ENCODE assay signal across 8 mouse cellular contexts in the genomic region with DNA sequence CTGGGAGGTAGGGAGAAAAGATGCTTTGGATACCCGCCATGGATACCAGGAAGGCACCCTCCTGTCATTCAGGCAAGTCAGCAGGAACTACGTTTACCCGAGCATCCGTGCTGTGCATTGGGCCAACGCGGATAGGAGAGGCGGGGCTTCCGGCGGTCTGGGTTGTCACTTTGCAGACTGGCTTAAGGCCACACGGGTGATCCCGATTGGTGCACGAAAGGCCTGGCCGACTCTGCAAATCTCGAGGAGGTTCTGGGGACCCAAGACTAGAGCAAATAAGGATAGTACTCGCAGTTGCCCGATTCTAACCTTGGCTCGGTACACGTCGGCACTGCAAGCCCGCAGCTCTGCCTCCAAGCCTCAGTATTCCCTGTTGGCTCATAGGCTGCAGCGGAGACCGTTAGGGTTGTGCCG. TPM values are rescaled to one million over a fixed set of nuclear protein-coding genes. Genes with fewer than 3 reads are reported as not detected.
DNase-seq lines count a peak whose midpoint lies in the region; ATAC-seq and TF ChIP-seq lines count a peak whose summit lies in the region.

A gene (plus strand): TSS at position 161 of the 414 bp plus-strand sequence.

- ATAC-seq in cerebellum, adult (ENCODE audit: insufficient number of reproducible peaks, low FRiP score, low TSS enrichment), result peak; percentile 87
- peak; percentile 95 for ATAC-seq in forebrain, embryonic 12.5 days (ENCODE audit: low FRiP score)
- peak; percentile 90 for ATAC-seq in heart, embryonic 16.5 days (replicated peaks; ENCODE audit: extremely low read depth, insufficient read depth, low FRiP score)
- peak; percentile 91 for ATAC-seq in liver, embryonic 15.5 days (ENCODE audit: insufficient read depth)
- ATAC-seq in neural tube, embryonic 11.5 days (ENCODE audit: insufficient read depth, low FRiP score, low TSS enrichment), result peak; percentile 94
- peak; percentile 90 for ATAC-seq in stomach, postnatal 0 days (ENCODE audit: low FRiP score, low TSS enrichment)

- DNase-seq in ES-CJ7 (ENCODE audit: low read depth, low spot score), result peak; percentile 90
- peak; percentile 95 to 96 for DNase-seq in kidney, postnatal 36 days
- peak; percentile 85 for DNase-seq in neural tube, embryonic 11.5 days (ENCODE audit: low spot score)
- peak; percentile 89 for DNase-seq in stomach, postnatal 0 days (ENCODE audit: low spot score)

- WGBS in forebrain, embryonic 12.5 days, result under 1% methylated on average over 23 of the region's 23 CpGs
- under 1% methylated on average over 23 of the region's 23 CpGs for WGBS in heart, embryonic 16.5 days
- under 1% methylated on average over 23 of the region's 23 CpGs for WGBS in liver, embryonic 15.5 days (ENCODE audit: insufficient replicate concordance)
- under 1% methylated on average over 23 of the region's 23 CpGs for WGBS in neural tube, embryonic 11.5 days
- under 1% methylated on average over 23 of the region's 23 CpGs for WGBS in stomach, postnatal 0 days

- no peak for TF ChIP-seq EP300 in stomach, postnatal 0 days (optimal IDR thresholded peaks at IDR 0.05)

- H3K36me3 ChIP-seq in forebrain, embryonic 12.5 days (replicated peaks), result peaks cover 22% of the 10 kb centered on the region
- peaks cover 16% of the 10 kb centered on the region for H3K36me3 ChIP-seq in heart, embryonic 16.5 days (ENCODE audit: control insufficient read depth, insufficient read depth)
- peaks cover 22% of the 10 kb centered on the region for H3K36me3 ChIP-seq in liver, embryonic 15.5 days (replicated peaks)
- H3K36me3 ChIP-seq in neural tube, embryonic 11.5 days (ENCODE audit: control insufficient read depth, insufficient read depth, low read length), result peaks cover 1% of the 10 kb centered on the region
- peaks cover 15% of the 10 kb centered on the region for H3K36me3 ChIP-seq in stomach, postnatal 0 days (ENCODE audit: control insufficient read depth, insufficient read depth, low read length)

- peak within 1 kb of the TSS; percentile 92 for H3K9ac ChIP-seq in forebrain, embryonic 12.5 days
- peak within 1 kb of the TSS; percentile 92 for H3K9ac ChIP-seq in heart, embryonic 16.5 days (ENCODE audit: low read length)
- H3K9ac ChIP-seq in liver, embryonic 15.5 days, result peak within 1 kb of the TSS; percentile 78
- peak within 1 kb of the TSS; percentile 79 for H3K9ac ChIP-seq in neural tube, embryonic 11.5 days (ENCODE audit: low read length)
- H3K9ac ChIP-seq in stomach, postnatal 0 days (ENCODE audit: low read length), result peak within 1 kb of the TSS; percentile 84

- no peaks in the 10 kb centered on the region for H3K9me3 ChIP-seq in forebrain, embryonic 12.5 days
- no peaks in the 10 kb centered on the region for H3K9me3 ChIP-seq in heart, embryonic 16.5 days (replicated peaks; ENCODE audit: control insufficient read depth, low read length)
- no peaks in the 10 kb centered on the region for H3K9me3 ChIP-seq in liver, embryonic 15.5 days (replicated peaks)
- H3K9me3 ChIP-seq in neural tube, embryonic 11.5 days (ENCODE audit: control insufficient read depth, low read length), result no peaks in the 10 kb centered on the region
- no peaks in the 10 kb centered on the region for H3K9me3 ChIP-seq in stomach, postnatal 0 days (ENCODE audit: control insufficient read depth, low read length)

- H3K27me3 ChIP-seq in forebrain, embryonic 12.5 days, result no peaks in the 10 kb centered on the region
- H3K27me3 ChIP-seq in heart, embryonic 16.5 days (ENCODE audit: control insufficient read depth, insufficient read depth, low read length), result no peaks in the 10 kb centered on the region
- no peaks in the 10 kb centered on the region for H3K27me3 ChIP-seq in liver, embryonic 15.5 days
- no peaks in the 10 kb centered on the region for H3K27me3 ChIP-seq in neural tube, embryonic 11.5 days (ENCODE audit: control insufficient read depth, insufficient read depth, low read length)
- no peaks in the 10 kb centered on the region for H3K27me3 ChIP-seq in stomach, postnatal 0 days (ENCODE audit: control insufficient read depth, insufficient read depth, low read length)

- no peak for TF ChIP-seq CTCF in stomach, postnatal 0 days (IDR thresholded peaks at IDR 0.05; ENCODE audit: low read depth)

- H3K27ac ChIP-seq in forebrain, embryonic 12.5 days, result peak within 1 kb of the TSS; percentile 90
- peak within 1 kb of the TSS; percentile 84 for H3K27ac ChIP-seq in heart, embryonic 16.5 days (ENCODE audit: low read length)
- H3K27ac ChIP-seq in liver, embryonic 15.5 days (replicated peaks), result peak within 1 kb of the TSS; percentile 89
- peak within 1 kb of the TSS; percentile 69 for H3K27ac ChIP-seq in neural tube, embryonic 11.5 days (ENCODE audit: low read depth, low read length)
- peak within 1 kb of the TSS; percentile 86 for H3K27ac ChIP-seq in stomach, postnatal 0 days (replicated peaks)

- peaks cover 30% of the 10 kb centered on the region for H3K4me1 ChIP-seq in forebrain, embryonic 12.5 days
- H3K4me1 ChIP-seq in heart, embryonic 16.5 days (ENCODE audit: control insufficient read depth, insufficient read depth, low read length), result peaks cover 16% of the 10 kb centered on the region
- peaks cover 59% of the 10 kb centered on the region for H3K4me1 ChIP-seq in liver, embryonic 15.5 days (replicated peaks)
- H3K4me1 ChIP-seq in neural tube, embryonic 11.5 days (ENCODE audit: control insufficient read depth, insufficient read depth, low read length), result peaks cover 19% of the 10 kb centered on the region
- H3K4me1 ChIP-seq in stomach, postnatal 0 days (replicated peaks; ENCODE audit: control insufficient read depth, insufficient read depth), result no peaks in the 10 kb centered on the region

- peak within 1 kb of the TSS; percentile 90 for H3K4me2 ChIP-seq in forebrain, embryonic 12.5 days
- peak within 1 kb of the TSS; percentile 91 for H3K4me2 ChIP-seq in heart, embryonic 16.5 days (ENCODE audit: low read depth, low read length)
- peak within 1 kb of the TSS; percentile 96 for H3K4me2 ChIP-seq in liver, embryonic 15.5 days
- peak within 1 kb of the TSS; percentile 96 for H3K4me2 ChIP-seq in neural tube, embryonic 11.5 days (ENCODE audit: low read depth)
- peak within 1 kb of the TSS; percentile 95 for H3K4me2 ChIP-seq in stomach, postnatal 0 days (replicated peaks; ENCODE audit: low read depth)

- H3K4me3 ChIP-seq in forebrain, embryonic 12.5 days (replicated peaks), result peak within 1 kb of the TSS; percentile 68
- peak within 1 kb of the TSS; percentile 82 for H3K4me3 ChIP-seq in heart, embryonic 16.5 days (ENCODE audit: low read length)
- peak within 1 kb of the TSS; percentile 73 for H3K4me3 ChIP-seq in liver, embryonic 15.5 days (replicated peaks)
- peak within 1 kb of the TSS; percentile 70 for H3K4me3 ChIP-seq in neural tube, embryonic 11.5 days (ENCODE audit: low read depth, low read length)
- peak within 1 kb of the TSS; percentile 91 for H3K4me3 ChIP-seq in stomach, postnatal 0 days (ENCODE audit: low read depth, low read length)

RNA-seq across cellular contexts. Expression of the gene that starts here (rescaled TPM):
- polyA plus RNA-seq in forebrain, embryonic 12.5 days (2016; fragmentation: Nextera tagmentation; extraction: Ambion mirVana), result 11.3 and 12.4 TPM in 2 replicates
- polyA plus RNA-seq in heart, embryonic 16.5 days (2015; fragmentation: Nextera tagmentation; extraction: Ambion mirVana), result 6.5 and 6.7 TPM in 2 replicates
- 2.5 and 2.7 TPM in 2 replicates for polyA plus RNA-seq in liver, embryonic 15.5 days (2015; fragmentation: Nextera tagmentation; extraction: Ambion mirVana)
- 9.8 and 10.3 TPM in 2 replicates for polyA plus RNA-seq in neural tube, embryonic 11.5 days (2014; fragmentation: Nextera tagmentation; extraction: Ambion mirVana)
- polyA plus RNA-seq in stomach, postnatal 0 days (2015; fragmentation: Nextera tagmentation; extraction: Ambion mirVana), result 4.4 and 4.6 TPM in 2 replicates

Comparison
In these comparisons a context has a peak if more than half of its experiments do, and no peak if none do; other contexts are left out.
1. Peak in every context shown above with its lines: DNase-seq, ATAC-seq, H3K4me3 ChIP-seq and H3K27ac ChIP-seq.